Comparison of ENCODE assay signal across 13 mouse cellular contexts in genomic region chr3:152526721-152527120, GRCm38 (mm10).
"Had no signal": no experiment of that assay in that cellular context is flagged by ENCODE, and none has a peak within 500 bp of the region (broad histone marks: within the 10 kb centered on the region; RNA-seq: fewer than 3 reads in every experiment).

No protein-coding gene starts in this region.

- H3K4me1 ChIP-seq: midbrain, embryonic 10.5 days; midbrain, embryonic 15.5 days; neural tube, embryonic 12.5 days had no signal

- H3K27ac ChIP-seq: limb, embryonic 12.5 days; liver, embryonic 14.5 days; midbrain, embryonic 10.5 days; midbrain, embryonic 15.5 days; neural tube, embryonic 12.5 days; stomach, postnatal 0 days had no signal

- DNase-seq: kidney, adult 8-10 months; kidney, postnatal 25 days; liver; lung, adult 2 months; lung, postnatal 4 days; thymus, postnatal 4 days had no signal

- H3K4me3 ChIP-seq: limb, embryonic 12.5 days; midbrain, embryonic 10.5 days; midbrain, embryonic 15.5 days; neural tube, embryonic 12.5 days had no signal

- H3K9me3 ChIP-seq: midbrain, embryonic 10.5 days; midbrain, embryonic 15.5 days; neural tube, embryonic 12.5 days had no signal

- ATAC-seq: intestine, postnatal 0 days; midbrain, embryonic 15.5 days had no signal

- H3K9ac ChIP-seq: limb, embryonic 12.5 days; liver, embryonic 14.5 days; midbrain, embryonic 15.5 days; neural tube, embryonic 12.5 days had no signal

- H3K4me2 ChIP-seq: limb, embryonic 12.5 days; midbrain, embryonic 15.5 days; neural tube, embryonic 12.5 days had no signal

- H3K27me3 ChIP-seq: limb, embryonic 12.5 days; midbrain, embryonic 15.5 days; neural tube, embryonic 12.5 days had no signal

- H3K36me3 ChIP-seq: limb, embryonic 12.5 days; midbrain, embryonic 10.5 days; midbrain, embryonic 15.5 days; neural tube, embryonic 12.5 days had no signal
